Mouse (Mus musculus): ENCODE measurements around the gene Hoxc5.

Hoxc5 gene

DNA sequence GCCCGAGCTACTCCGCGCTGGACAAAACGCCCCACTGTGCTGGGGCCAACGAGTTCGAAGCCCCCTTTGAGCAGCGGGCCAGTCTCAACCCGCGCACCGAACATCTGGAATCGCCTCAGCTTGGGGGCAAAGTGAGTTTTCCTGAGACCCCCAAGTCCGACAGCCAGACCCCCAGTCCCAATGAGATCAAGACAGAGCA, at the start of gene Hoxc5:
Gene Hoxc5 (plus strand): TSS at position 132 of the 199 bp plus-strand sequence.
- DNase-seq (ENCODE audit: low spot score in 2 of 2), result no peak

DNA sequence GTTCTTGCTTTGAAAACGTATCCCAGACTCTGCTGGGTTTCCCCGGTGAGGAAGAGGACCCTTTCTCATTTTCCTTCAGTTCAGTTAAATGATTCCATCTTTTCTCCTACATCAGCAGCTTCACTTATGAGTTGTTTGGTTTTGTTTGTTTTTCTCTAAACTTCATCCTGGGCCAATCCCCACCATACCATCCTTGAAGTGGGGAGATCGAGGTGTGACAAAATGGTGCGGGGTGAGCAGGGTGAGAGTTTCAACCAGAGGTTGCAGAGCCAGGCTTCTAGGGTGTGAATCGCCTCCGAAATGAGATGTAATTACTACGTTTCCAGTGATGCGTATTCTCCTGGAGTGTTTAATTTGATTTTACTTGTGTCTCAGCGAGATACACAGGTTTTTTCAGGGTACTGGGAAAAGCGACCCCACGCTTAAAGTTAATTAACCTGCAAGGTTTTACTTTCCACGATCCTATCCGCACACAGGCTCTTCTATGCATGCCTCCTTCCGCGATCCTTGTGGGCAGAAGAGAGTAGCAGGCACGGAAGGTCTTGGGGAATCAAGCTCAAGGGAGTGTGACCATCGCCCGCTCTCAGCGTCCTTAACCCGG, 49.2 kb upstream of the Hoxc5 start:
- DNase-seq (ENCODE audit: low spot score in 2 of 2), result no peak

DNA sequence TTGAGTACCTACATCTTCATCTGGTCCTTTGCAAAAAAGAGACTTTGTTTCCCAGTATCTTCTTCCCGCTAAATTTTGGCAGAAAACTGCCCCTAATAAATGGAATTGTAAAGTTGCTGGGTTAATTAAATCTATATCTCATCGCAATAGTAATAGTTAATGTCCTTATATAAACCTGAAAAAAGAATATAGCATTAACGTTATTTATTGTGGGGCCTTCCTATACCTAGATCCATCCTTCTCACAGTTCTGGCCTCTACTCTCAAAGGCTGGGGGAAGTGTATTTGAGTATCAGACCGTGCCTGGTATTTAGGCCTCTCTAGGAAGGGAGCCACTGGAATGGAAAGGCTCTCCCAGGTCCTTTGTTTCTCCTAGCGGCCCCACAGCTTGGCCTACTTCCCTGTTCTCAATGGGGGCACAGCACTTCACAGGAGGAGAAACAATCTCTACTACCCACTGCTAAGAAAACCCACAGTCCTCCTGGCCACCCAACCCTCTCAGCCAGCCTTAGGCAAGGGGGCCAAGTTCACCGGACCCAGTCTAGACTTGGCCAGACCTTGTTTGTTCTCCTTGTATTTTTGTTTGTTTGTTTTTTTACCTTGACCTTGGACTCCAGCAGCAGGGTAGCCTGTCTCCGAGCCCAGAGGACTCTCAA, 48.5 kb upstream of the Hoxc5 start:
- DNase-seq (ENCODE audit: low spot score in 2 of 2), result no peak

DNA sequence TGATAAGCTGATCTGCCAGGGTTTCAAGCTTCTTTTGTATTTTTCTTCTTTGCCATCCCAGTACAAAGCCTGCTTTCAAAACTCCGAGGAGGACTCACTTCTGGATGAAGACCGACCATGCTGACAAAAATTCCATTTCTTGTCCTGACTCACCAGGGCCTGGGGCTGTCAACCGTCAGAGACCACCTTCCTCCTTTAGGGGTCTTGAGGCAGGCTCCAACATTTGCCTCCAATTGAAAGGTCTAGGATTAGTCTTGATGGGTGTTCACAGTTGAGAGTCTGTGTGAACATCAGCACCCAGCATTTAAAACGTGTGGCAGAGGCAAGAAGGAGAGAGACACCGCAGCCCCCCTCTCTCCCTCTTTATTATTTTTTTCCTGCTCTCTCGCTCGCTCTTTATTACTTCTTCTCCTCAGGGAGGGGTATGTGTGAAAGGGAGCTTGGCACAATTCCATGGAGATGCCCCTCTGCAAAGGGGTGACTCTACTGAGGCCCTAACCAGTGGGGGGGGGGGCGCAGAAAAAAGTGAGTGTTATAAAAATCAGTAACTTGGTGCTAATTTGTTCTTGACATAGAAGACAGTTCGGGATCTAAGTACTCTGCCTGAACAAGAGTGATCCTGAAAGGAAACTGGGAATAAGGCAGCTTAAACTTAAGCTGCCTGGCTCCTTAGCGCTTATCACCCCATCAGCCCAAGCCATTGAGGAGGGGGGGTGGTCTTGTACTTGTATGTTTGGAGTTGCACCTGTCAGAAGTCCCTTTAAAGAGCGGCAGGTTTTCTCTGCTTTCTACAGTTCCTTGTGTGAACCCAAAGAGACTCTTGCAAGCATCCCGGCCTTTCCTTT, 47.7 kb upstream of the Hoxc5 start:
- DNase-seq (ENCODE audit: low spot score in 2 of 2), result no peak

DNA sequence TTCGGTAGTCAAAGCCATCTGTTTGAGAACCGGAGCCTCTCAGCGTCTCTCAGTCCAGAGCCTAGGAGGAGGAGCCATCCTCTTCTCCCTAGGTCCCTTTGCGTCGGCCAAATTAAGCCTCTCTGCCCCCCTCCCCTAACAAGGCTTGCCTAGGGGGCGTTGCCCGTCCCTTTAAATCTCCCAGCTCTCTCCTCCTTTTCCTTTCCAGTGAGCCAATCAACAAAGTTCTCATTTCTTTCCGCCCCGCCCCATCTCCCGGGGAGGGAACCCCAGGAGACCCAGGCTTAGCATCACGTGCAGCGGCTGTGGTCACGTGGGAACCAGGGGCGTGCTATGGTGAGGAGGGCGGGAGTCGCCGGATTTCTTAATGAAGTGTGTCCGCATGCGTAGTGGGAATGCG, 46.6 kb upstream of the Hoxc5 start:
- DNase-seq (ENCODE audit: low spot score in 2 of 2), result no peak

DNA sequence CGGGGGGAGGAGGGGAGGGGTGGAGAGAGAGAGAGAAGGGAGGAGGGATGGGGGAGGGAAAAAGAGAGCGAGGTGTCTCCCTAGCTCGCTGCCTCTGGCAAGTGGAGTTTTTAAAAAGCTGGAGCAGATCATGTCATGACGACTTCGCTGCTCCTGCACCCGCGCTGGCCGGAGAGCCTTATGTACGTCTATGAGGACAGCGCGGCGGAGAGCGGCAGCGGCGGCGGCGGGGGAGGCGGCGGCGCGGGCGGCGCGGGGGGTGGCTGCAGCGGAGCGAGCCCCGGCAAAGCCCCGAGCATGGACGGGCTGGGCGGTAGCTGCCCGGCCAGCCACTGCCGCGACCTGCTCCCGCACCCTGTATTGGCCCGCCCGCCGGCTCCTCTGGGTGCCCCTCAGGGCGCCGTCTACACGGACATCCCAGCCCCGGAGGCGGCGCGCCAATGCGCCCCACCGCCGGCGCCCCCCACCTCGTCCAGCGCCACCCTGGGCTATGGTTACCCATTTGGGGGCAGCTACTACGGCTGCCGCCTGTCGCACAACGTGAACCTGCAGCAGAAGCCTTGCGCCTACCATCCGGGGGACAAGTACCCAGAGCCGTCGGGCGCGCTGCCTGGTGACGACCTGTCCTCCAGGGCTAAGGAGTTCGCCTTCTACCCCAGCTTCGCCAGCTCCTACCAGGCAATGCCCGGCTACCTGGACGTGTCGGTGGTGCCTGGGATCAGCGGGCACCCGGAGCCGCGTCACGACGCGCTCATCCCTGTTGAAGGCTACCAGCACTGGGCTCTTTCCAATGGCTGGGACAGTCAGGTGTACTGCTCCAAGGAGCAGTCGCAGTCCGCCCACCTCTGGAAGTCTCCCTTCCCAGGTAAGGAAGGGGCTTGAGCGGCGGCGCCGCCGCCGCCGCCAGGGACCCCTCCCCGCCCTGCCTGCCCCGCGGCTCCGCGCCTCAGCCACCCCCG, 45.9 kb upstream of the Hoxc5 start, which contains the start of gene Hoxc13:
Gene Hoxc13 (plus strand): TSS at position 51 of the 959 bp plus-strand sequence.
- DNase-seq (ENCODE audit: low spot score in 2 of 2), result no peak

DNA sequence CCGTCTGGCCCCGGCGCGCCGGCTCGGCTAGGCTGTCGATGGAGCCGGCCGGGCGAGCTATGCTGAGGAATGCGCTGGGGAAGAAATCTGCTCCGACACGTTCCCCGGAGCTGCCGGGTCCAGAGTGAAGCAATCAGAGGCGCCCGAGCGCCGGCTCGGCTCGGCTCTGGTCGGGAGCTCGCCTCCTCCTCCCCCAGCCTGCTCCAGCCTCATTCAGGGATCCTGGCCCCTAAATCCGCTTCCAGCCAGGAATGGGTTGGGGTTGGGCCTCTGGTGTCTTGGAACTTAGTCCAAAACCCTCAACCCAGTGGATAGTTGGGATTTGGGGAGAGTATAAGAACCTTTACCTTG, 45.3 kb upstream of the Hoxc5 start:
- DNase-seq (ENCODE audit: low spot score in 2 of 2), result no peak

DNA sequence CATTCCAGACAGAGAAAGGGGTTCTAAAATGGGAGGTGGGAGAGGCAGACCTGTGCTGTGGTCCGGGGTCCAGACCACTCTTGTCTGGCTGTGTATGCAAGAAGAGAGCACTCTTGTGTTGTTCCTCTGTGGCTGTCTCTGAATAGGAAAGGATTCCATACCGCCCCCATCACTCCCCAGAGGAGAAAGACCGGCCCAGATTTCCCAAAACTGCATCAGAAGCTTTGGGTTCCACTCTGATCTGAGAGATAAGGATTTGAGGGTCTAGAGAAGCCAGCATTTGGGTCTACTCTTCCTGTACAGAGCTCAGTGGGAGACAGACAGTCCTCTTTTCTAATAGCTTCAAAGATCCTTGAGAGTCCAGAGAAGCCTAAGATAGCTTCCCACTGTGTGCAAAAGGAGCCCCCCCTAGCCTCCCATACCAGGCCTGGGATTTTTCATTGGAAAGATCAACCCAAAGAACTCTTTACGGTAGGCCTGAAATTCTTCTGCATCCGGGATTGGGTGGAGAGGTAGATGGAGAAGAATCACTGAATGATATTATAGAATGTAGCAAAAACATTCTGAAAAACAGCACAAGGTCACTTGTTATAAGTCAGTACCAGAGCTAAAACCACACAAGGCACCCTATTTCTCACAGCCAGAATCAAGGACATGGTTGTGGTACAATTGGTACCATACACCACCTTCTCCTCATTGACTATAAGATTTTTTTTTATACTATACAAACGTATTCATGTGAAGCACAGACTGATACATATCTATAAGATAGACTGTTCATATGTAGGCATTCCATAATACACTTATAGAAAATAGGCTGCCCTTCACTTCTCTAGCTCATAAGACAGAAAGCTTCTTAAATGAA, 44.4 kb upstream of the Hoxc5 start:
- no peak for DNase-seq (ENCODE audit: low spot score in 2 of 2)

DNA sequence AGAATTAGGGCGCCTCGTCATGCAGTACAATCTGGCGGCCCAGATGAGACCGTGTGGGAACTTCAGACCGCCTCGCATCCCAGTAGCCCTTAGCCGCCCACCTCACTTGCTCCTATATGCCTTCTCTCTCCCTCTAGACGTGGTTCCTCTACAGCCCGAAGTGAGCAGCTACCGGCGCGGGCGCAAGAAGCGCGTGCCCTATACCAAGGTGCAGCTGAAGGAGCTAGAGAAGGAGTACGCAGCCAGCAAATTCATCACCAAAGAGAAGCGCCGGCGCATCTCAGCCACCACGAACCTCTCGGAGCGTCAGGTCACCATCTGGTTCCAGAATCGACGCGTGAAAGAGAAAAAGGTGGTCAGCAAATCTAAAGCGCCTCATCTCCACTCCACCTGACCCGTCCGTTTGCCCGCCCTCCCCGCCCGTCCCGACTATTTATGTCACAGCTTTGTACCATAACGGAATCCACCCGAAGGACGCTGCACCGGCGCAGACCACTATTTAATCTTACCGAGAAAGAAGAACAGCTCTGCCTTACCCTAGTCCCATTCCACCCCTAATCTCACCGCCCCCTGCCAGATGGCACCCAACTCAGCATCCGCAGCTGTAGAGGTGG, 40.1 kb upstream of the Hoxc5 start:
- no peak for DNase-seq (ENCODE audit: low spot score in 2 of 2)

DNA sequence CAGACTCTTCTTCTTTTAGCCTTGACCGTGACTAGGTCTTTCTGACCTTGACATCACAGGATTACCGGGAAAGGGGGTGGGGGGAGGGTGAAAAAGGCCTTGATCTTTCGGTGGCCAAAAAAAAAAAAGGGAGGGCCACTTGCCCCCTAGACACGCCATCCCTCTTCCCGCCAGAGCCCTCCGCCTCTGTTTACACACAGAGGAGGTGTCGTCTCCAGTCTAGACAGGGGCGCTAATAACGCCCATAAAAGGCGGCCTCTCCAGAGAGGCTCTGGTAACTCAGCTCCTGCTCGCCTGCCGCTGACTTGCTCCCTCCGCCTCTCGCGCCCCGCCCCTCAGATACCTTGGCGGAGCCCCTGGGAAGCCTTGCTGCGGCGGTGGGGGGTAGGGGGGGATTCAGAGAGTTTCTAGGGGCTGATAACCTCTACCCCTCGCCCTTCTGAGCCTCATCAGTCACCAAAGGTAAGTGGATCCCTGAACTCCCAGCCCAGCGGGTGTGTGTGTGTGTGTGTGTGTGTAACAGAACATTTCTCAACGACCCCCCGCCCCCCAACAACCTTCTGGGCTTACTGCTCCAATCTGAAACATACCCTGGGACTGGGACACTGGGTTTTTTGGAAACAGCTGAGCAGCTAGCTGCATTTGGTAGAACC, 35.4 kb upstream of the Hoxc5 start:
- no peak for DNase-seq (ENCODE audit: low spot score in 2 of 2)

DNA sequence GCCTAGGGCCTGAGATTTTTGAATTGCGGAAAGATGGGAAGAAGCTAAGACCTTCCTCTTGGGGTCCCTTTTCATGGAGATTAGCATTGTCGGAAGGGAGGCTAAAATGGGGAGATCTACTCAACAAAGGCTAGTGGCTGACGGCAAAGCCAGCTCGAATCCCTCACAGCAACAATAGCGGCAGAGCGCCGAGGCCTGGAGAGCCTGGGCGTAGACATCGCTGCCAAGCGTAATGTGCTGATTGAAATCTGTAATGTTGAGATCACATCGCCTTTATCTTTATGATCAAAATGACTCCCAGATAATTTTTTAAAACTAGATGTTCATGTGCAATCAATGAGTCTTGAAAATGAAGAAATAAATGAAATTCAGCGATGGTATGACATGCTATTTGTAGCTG, 32.8 kb upstream of the Hoxc5 start:
- no peak for DNase-seq (ENCODE audit: low spot score in 2 of 2)

DNA sequence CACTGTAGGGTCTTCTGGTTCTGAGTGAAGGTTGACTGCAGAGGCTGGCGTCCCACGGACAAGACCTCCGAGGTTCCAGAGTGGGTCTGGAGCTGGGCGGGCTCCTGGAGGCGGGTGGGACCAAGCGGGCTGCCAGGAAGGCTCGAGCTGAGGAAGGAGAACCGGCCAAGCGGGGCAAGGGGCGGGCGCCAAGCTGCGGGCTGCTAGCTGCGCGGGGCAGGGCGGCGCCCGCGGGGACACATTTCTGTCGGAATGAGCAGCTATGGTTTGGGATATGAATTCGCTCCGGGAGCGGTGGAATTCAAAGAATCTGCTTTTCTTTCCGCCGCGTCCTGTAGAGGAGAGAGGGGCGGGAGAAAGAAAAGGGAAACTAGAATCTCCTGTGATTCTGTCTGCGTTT, 32.3 kb upstream of the Hoxc5 start:
- DNase-seq (ENCODE audit: low spot score in 2 of 2), result no peak

DNA sequence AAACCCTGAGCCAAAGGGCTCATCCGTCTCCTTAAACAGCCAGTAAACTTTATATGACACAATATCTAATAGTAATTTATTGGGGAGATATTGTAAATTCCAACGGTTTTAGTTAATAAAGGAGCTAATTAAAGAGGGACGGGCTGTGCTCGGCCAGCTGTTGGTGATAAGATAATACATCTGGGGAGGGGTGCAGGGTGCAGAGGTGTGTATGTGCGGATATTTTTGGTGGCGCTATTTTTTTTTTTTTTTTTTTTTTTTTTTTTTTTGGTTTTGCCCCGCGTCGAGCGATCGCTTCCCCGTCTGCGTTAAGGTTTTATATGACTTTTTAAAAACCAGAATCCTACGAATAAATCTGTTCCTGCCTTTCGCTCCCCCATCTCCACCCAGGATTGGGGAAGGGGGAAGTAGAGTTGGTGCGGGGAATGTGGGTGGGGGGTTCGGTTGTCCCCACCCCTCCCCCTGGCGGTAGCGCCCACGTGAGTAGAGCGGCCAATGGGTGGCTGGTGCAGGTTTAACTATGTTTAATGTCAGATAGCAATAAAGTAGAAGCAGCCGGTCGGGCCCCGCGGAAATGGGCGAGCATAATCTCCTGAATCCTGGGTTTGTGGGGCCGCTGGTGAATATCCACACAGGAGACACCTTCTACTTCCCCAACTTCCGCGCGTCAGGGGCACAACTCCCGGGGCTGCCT, 30.8 kb upstream of the Hoxc5 start, which contains the start of gene Hoxc12:
Gene Hoxc12 (plus strand): TSS at position 479 of the 694 bp plus-strand sequence.
- no peak for DNase-seq (ENCODE audit: low spot score in 2 of 2)

DNA sequence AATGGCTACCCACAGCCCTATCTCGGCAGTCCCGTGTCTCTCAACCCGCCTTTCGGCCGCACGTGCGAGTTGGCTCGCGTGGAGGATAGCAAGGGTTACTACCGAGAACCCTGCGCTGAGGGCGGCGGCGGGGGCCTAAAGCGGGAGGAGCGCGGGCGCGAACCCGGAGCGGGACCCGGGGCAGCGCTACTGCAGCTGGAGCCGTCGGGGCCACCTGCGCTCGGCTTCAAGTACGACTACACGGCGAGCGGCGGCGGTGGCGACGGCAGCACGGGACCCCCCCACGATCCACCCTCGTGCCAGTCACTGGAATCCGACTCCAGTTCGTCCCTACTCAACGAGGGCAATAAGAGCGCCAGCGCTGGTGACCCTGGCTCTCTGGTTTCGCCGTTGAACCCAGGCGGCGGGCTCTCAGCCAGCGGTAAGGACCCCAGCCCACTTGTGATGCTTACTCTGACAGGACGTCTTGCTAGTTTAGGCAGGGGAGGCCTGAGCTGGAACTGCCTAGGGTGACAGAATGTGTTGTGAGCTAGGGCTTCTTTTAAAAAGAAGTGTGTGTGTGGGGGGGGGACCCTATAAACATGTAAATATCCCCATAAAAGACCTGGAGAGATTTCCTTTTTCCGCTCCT, 30.1 kb upstream of the Hoxc5 start:
- DNase-seq (ENCODE audit: low spot score in 2 of 2), result no peak

DNA sequence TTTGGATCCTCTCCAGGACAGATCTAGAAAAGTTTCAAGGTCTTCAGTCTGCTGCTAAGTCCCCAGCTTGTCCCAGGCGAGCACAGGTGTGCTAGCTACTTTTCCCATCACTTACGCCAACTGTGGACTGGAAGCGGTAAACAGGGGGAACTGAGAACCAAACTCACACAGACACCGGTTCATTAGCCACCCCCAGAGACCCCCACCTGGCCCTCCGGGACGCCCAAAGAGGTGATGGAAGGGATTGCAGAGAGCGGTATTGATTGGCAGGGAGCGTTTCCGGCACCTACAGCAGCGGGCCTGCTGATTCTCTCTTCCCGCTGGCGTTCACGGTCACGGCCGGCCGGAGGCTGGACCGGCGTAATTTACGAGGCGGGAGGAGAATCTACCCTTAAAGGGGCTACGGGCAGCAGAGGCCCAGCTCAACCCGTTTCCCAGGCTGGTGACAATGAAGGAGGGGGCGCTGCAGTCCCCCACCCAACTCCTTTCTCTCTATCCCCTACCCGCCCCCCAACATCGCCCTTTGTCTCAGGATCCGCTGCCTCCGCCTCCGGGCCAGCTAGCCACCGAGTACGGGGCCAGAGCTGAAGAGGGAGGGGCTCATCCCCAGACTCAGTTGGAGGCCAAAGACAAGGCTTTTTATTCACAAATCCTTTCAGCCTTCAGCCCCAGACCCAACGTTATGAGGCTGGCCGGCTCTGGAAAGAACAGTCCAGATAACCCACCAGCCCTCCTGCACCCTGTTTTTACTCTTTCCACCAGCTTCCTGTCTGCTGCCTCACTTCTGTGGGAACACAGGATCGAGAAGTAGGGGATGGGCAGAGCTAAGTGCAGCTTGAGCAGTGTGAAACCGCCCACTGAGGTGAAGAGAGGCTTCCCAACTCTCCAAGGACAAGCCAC, 27.7 kb upstream of the Hoxc5 start:
- no peak for DNase-seq (ENCODE audit: low spot score in 2 of 2)

DNA sequence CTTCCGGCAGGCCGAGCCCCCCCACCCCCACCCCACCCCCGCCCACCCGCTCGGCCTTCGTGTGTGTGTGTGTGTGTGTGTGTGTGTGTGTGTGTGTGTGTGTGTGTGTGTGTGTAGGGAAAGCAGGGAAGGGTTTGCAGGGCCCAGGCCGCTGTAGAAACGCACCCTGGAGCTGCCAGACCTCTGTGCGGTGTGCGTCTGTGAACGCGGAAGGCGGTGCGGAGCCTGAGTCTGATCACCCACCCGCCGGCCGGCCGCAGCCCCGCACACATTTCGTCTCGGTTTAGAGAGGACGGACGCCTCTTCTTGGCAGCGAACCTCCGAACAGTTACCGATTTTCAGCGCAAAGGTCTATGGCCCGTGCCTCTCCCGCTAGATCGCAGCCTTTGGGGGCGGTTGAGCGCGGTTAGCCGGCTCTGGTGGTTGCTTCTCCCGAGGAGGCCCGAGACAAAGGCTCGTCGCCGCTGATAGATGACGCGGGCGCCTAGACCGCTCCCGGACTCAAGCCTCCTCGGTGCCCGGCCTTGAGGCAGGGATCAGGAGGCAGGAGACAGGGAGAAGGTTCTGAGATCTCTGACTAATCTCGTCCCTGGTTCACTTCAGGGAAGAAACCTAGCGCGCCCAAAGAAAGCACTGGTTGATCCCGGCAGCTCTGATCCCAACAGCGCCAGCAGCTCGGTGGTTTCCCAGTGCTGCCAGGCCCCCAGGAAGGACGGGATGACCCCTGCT, 24.3 kb upstream of the Hoxc5 start:
- DNase-seq (ENCODE audit: low spot score in 2 of 2), result no peak

DNA sequence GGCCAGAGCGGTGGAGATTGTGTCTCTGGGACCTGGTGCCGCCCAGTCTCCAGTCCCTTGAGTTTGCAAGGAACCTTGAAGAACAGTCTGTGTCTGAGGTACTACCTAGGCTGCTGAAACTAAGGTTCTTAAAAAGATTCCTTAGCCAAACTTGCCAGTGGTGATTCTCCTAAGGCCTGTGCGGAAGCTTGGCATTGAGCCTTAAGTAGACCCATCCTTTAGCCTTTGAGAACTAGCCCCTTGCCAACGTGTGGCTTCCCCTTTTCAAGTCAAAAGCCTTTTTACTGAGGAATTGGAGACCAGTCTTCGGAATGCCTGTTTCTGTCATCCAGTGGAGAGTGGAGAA, 23.8 kb upstream of the Hoxc5 start:
- DNase-seq (ENCODE audit: low spot score in 2 of 2), result no peak
